Mouse (Mus musculus): ENCODE measurements around the gene Ppp1r32. TPM values are rescaled to one million over a fixed set of nuclear protein-coding genes. Genes with fewer than 3 reads are reported as not detected.

The Ppp1r32 gene
- total RNA-seq, 1 experiment from 2014 or later = 0.67 TPM

DNA sequence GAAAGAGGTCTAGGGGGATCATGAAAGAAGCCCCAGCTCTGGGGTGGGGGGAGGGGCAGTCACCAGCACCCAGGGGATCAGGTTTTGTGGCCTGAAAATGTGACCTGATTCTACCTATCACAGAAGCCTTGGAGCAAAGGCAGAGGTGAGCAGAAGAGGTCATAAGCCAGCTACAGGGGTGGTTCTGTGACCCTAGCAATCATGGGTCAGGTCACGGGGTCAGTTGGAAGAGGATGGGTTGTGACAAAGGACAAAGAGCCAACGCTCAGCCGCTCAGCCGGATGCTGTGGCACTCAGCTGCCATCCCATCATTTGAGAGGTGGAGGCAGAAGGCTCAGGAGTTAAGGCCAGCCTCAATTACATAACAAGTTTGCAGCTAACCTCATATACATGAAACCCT lies 18.3 kb downstream of the Ppp1r32 start:
- ATAC-seq (replicated peaks; ENCODE audit: insufficient number of reproducible peaks, low FRiP score, low TSS enrichment, poor library complexity, severe bottlenecking) = no peak

DNA sequence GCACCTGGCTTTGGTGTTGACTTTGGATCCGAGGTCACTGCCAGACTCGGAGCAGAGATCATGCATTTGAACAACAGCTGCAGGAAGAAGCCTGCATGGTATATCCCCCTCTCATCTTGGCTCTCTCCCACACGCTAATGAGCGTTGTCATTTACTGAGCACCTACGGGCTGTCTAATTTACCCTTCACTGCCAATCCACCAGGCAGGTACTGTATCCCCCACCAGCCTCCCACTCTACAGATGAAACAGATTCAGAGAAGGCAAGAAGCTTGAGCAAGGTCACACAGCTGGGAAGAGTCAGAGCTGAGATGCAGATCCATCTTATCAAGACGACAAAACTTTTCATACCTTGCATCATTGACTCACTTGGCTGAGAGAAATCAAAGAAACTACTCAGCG lies 21.1 kb downstream of the Ppp1r32 start:
- ATAC-seq (replicated peaks; ENCODE audit: insufficient number of reproducible peaks, low FRiP score, low TSS enrichment, poor library complexity, severe bottlenecking) = no peak

DNA sequence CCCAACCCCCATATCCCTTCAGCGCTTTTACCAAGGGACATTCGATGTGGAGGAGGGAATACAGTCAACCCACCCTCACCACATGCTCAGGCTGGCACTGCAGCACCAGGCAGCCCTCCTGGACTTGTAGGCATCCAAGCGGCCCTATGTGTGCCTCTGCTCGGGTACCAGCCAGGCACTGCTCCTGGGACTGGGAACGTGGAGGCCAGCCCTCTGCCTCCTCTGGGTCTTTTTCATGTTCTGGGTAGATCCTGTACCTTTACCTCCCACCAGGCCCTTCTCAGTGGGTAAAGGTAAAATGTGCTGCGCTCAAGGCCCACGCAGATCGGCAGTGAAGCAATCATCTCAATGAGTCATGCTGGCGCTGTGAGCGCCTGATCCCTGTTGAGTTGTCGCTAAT lies 22.8 kb downstream of the Ppp1r32 start:
- no peak for ATAC-seq (replicated peaks; ENCODE audit: insufficient number of reproducible peaks, low FRiP score, low TSS enrichment, poor library complexity, severe bottlenecking)

DNA sequence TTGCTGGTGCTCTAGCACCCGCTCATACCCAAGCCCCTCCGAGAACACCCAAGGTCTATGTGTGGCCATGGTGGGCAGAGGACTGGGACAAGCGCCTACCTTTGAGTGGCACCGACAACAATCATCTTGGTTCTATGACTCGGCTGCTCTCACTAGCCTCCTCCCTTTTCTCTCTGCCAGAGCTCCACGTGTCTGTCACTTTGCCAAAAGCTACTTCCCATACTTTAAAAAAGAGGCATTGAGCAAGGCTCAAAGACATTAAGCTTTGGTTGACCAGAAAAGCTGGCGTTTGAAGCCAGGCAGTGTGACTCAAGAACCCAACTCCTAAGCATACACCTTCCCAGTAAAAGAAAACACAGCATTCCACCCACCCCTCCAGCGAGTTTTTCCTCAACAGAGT lies 24.6 kb downstream of the Ppp1r32 start:
- ATAC-seq (replicated peaks; ENCODE audit: insufficient number of reproducible peaks, low FRiP score, low TSS enrichment, poor library complexity, severe bottlenecking) = no peak

DNA sequence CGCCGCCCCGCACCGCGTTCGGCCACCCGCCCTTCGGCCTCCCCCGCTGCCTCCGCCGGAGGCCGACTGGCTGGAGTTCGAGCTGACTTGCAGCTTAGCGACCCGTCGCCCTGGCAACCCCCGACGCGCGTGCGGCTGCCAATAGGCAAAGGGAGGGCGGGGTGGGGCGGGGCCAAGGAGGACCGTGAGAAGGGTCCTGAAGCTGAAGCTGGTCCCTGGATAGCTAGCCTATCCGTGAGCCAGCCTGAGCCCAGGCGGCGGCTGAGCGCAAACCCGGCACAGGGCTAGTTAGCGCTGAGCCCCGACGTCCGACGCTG lies 25.3 kb downstream of the Ppp1r32 start:
- ATAC-seq (replicated peaks; ENCODE audit: insufficient number of reproducible peaks, low FRiP score, low TSS enrichment, poor library complexity, severe bottlenecking) = no peak

DNA sequence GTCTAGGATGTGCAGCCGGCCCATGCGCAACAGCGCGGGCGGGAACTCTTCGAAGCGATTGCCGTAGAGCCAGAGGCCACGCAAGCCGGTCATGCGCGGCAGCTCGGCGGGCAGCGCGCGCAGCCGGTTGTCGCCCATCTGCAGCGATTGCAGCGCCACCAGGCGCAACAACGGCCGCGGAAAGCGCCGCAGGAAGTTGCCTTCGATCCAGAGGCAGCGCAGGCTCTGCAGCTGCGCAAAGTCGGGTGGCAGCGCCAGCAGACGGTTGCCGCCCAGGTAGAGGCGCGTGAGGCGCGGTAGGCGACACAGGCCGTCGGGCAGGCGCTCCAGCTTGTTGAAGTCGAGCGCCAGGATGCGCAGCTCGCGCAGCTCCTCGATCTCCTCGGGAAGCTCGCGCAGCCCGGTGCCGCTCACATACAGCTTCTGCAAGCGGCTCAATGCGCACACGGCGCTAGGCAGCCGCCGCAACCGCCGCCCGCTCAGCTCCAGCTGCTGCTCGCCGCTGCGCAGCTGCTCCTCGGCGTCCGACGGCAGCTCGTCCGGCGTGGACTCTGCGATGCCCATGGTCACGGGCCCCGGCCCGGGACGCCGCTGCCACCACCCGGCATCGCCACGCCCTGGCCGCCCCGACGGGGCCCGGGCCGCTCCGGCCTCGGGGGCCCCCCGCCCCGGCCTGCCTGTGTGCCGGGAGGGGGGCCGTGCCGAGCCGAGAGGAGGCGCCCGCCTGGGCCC lies 25.8 kb downstream of the Ppp1r32 start, which contains the start of gene Lrrc10b:
Gene Lrrc10b, minus strand, starts transcription at position 722 of the 732 bp plus-strand sequence.
- no peak for ATAC-seq (replicated peaks; ENCODE audit: insufficient number of reproducible peaks, low FRiP score, low TSS enrichment, poor library complexity, severe bottlenecking)

DNA sequence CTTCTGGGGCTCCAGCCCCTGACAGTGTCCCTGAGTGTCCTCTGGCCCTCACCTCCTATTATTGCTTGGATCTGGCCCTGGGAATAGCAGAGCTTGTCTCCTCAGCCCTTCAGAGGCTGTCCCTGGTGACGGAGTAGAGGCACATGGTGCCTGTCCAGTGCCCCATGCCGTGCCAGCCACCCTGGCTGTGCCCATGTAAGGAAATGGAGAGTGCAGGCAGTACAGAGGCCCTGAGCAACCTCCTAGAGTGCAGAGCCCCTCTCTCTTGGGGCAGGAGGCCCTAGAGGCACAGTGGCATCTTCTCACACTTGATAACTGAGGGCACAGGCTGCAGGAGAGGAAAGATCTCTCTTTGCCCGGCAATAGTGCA lies 27.3 kb downstream of the Ppp1r32 start:
- no peak for ATAC-seq (replicated peaks; ENCODE audit: insufficient number of reproducible peaks, low FRiP score, low TSS enrichment, poor library complexity, severe bottlenecking)

DNA sequence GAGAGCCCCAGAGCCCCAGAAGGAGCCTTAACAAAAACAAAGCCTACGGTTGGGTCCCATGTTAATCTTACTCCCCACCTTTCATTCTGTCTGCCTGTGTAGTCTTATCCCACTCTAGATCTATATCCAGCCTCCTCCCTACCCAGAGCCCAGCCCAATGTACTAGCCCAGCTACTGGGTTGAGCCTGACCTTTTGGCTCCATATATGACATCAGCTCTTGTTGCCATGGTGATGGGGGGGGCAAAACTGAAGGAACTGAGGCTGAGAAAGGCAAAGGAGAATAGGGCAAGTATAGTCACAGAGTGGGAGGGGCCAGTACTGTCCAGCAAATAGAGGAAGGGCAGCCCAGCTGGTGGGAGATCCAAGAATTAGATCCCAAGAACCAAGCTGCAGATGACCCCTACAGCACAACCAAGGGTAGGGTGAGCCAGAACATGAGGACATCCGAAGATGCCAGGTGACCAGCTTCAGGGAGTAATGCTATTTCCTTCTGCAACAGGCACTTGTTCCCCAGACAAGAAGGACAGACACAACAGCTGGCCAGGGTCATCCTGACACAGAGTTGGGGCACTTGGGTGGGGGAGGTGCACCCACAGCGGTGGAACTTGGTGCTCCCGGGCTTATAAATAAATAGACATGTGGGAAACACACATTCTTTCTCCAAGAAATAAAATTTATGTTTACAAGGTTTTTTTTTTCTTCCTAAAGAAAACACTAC lies 27.9 kb downstream of the Ppp1r32 start:
- ATAC-seq (replicated peaks; ENCODE audit: insufficient number of reproducible peaks, low FRiP score, low TSS enrichment, poor library complexity, severe bottlenecking) = no peak

DNA sequence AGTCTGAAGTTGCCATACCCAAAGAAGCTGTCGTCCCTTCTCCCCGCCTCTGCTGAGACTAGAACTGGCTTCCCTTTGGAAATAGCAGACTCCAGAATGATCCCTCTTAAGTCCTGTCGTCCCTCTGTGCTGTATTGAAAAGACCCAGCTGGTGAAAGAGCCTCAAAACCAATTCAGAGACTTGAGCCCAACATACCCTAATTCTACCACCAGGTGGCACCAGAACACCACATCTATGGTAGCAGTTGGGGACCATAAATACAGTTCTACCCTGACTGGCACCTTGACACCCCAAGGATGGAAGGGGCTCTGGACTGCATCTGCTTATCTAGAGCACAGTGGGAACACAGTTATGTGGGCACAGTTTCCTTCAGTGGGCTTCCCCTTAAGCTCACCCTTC lies 33.0 kb downstream of the Ppp1r32 start:
- ATAC-seq (replicated peaks; ENCODE audit: insufficient number of reproducible peaks, low FRiP score, low TSS enrichment, poor library complexity, severe bottlenecking) = 0 out of 2 replicates have a peak, but pooled peaks have one; percentile 49

DNA sequence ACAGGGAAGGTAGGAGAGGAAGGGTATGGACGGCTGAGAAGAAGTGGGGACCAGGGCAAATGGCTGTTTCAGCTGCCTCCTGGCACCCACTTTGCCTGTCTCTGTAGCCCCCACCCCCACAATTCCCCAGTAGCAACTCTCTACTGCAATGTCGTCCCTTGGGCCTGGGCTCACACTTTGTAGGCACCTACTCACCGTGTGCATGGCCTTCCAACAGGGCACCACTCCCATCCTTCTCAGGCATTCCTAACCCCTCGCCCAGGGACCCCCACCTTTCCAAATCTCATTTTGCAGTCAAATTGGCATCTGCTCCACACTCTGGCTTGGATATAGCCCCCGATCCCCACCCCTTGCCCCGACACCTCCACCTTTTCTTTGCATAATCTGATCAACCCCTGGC lies 33.5 kb downstream of the Ppp1r32 start:
- no peak for ATAC-seq (replicated peaks; ENCODE audit: insufficient number of reproducible peaks, low FRiP score, low TSS enrichment, poor library complexity, severe bottlenecking)

DNA sequence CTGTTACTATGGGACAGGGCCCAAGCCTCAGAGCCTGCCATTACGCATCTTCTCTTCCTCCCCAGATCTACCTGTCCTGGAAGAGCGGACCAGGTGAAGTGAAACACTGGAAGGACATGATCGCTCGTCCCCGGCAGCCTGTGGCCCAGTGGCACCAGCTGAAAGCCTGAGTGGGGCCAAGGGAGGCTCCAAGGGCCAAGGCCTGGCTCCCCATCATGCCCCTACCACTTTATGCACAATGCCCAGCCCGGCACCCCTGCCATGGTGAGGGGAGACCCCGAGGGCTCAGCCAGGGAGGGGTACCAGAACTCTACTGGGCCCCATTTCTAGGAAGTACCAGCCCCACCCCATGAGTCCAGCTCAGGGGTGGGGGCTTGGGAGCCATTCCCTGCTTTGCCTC lies 34.5 kb downstream of the Ppp1r32 start:
- ATAC-seq (replicated peaks; ENCODE audit: insufficient number of reproducible peaks, low FRiP score, low TSS enrichment, poor library complexity, severe bottlenecking) = no peak

DNA sequence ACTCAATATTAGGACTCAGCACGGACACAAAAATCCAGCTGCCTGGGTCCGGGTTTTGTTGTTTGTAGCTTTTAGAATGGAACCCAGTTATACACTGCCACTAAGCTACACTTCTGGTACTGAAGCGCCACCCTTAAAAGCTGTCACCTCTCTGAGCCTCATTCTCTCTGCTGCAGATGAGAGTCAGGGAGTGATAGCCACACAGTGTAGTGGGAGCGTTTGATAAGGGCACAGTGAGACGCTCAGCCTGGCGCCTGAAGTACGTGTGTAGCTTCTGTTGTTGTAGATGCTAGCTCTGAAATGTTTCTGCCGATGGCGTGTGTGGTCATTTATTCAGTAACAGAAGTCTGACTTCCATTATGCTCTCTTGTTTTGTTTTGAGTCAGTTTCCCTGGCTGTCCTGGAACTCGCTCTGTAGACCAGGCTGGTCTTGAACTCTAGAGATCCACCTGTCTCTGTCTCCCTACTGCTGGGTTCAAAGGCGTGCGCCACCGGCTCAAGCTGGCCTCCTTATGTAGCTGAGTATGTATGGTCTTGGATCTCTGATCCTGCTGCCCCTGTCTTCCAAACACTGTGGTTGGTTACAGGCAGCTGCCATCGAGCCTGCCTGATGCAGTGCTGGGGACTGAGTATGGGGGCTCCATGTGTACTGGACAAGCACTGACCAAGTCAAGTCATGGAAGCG lies 37.9 kb downstream of the Ppp1r32 start:
- ATAC-seq (replicated peaks; ENCODE audit: insufficient number of reproducible peaks, low FRiP score, low TSS enrichment, poor library complexity, severe bottlenecking) = no peak

DNA sequence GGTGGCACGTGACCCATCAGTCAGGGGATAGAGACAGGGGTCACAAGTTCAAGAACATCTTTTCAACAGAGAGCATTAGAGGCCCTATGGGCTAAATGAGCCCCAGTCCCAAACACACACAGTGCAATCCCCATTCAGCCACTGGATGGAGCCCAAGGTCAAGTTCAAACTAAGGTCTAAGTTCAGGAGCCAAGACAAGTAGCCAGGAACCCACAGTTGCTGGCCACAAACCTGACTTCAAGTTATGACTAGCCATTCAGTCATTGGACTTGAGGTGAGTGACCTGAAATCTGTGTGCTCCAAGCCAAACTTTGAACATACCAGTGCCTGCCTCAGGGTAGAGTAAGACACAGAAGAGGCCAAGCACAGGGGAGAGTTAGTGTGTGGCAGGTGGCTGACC lies 45.2 kb downstream of the Ppp1r32 start:
- ATAC-seq (replicated peaks; ENCODE audit: insufficient number of reproducible peaks, low FRiP score, low TSS enrichment, poor library complexity, severe bottlenecking) = no peak

DNA sequence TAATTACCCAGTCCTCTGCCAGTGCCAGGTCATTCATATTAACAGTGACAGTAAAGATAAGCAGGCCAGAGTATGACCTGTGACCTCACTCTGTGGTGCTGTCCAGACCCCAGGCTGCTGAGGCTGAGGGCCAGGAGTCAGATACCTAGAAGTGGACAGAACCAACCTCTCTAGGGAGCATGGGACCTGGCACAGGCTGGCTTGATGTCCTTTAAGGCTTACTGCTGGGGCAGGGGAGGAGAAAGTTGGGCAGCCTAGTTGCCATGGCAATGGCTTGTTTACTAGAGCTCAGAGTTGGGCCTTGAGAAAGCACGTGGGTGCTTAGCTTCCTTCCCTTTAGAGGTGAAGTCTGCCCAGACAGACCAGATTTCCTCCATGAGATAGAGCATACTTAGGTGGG lies 46.0 kb downstream of the Ppp1r32 start:
- ATAC-seq (replicated peaks; ENCODE audit: insufficient number of reproducible peaks, low FRiP score, low TSS enrichment, poor library complexity, severe bottlenecking) = no peak

DNA sequence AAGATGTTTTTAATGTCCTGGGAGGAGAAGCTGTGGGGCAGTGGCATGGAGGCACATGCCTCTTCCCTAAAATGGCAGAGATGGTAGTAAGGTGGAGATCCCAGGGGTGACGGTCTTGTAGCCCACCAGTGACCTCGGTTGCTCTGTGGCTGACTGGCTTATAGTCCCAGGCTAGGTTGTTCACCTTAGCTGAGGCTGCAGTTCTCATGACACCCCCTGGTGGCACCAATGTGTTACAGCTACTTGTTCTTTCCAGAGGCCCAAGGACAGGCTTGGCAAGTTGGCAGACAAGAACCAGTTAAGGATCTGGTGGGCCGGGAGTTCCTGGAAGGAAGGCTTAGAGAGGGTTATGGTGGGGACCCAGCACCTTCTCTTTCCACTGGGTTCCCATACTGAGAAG lies 46.8 kb downstream of the Ppp1r32 start:
- no peak for ATAC-seq (replicated peaks; ENCODE audit: insufficient number of reproducible peaks, low FRiP score, low TSS enrichment, poor library complexity, severe bottlenecking)

DNA sequence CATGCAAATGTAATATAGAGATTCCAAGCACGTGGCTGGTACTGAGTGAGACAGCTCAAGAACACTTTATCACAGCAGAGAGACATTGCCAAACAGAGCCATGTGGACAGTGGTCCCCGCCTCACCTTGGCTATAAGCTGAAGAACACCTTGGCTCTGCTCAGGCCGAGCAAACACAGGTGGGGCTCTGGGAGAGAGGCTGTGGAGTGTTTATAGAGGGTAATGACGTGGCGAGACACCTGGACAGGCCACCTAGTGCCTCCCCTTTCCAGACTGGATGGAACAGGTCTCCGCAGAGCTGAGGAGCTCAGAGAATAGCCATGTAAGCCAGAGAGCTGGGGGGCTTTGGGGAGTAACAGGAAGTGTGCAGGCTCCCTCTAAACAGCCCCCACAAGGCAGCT lies 47.8 kb downstream of the Ppp1r32 start:
- ATAC-seq (replicated peaks; ENCODE audit: insufficient number of reproducible peaks, low FRiP score, low TSS enrichment, poor library complexity, severe bottlenecking) = no peak

DNA sequence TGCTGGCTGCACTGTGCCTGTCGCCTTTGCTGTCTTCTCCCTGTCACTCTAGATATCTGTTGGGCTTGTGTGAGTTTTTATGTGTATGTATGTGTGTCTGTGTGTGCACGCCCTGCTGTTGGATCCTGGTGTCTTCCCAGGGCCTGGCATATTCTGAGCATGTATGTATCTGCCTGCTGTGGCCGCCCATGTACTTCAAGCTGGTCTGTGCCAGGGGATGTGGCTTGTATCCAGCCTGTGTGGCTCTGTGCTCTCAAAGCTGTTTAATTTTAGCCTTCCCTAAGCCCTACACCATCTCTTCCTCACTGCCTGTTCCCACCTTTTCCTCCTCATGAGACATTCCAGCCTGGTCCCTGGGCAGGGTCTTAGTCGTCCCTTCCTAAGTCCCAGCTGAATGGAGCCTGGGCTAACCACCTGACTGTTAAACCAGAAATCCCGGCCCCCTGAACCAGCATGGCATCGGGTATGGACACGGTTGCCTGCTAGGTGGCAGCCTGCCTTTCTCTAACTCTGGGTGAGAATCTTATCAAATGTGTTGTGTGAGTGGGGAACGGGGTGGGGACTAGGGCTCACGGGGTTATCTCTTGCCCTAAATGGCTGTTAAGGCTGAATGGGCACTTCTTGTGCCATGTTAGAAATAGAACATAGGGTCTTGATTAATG lies 48.7 kb downstream of the Ppp1r32 start:
- no peak for ATAC-seq (replicated peaks; ENCODE audit: insufficient number of reproducible peaks, low FRiP score, low TSS enrichment, poor library complexity, severe bottlenecking)

DNA sequence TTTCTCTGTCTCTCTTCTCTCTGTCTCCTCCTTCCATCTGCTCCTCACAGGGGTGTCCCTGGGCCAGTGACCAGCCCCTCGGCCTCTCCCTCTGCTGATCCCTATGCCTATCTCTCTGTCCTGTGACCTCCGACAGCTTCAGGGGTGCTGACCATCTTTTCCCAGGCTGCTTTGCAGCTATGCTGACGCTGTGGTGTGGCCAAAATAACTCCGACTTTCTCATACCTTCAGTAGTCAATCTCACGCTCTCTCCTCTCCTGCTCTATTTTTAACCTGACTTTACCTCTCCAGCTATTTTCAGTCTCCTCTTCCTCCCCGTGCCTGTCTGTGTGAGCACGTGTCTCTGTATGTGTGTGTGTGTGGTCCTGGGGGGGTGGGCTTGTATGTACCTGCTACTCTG lies 49.5 kb downstream of the Ppp1r32 start:
- ATAC-seq (replicated peaks; ENCODE audit: insufficient number of reproducible peaks, low FRiP score, low TSS enrichment, poor library complexity, severe bottlenecking) = no peak

DNA sequence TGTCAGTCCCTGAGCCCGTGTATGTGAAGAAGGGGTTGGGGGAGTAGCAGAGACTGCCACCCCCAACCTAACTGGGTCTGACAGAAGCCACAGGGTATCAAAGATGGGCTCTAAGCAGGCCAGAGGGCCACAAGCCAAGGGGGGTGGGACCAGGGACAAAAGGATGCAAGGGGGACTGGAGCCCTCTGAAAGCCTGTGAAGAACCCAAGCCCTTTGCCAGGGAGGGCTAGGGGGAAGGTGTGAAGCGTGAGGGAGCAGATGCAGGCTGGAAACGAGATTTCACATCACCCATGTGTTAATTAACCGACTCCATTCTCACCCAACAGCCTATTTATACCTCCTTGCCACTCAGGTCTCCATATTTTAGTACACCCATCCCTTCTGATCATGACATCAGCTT lies 50.9 kb downstream of the Ppp1r32 start:
- ATAC-seq (replicated peaks; ENCODE audit: insufficient number of reproducible peaks, low FRiP score, low TSS enrichment, poor library complexity, severe bottlenecking) = no peak

DNA sequence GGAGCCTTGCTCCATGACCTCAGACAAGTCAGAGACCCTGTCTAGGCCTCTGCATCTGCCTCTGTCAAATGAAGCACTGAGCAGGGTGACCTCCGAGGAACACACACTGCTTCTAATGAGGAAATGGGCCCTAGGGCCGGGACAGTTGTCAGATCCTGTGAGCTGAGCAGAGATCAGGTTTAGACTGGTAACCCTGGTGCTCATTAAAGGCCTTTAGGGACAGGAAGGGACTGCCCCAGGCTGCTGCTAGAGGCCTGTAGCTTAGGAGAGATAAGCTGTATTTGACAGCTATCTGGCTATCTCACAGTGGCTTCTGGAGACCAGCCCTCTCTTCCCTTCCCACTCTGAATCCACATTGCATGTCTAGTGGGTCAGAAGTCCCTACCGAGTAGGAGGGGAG lies 51.3 kb downstream of the Ppp1r32 start:
- no peak for ATAC-seq (replicated peaks; ENCODE audit: insufficient number of reproducible peaks, low FRiP score, low TSS enrichment, poor library complexity, severe bottlenecking)

Measured in monocyte, adult 5-6 weeks (primary cell).